Mouse (Mus musculus): Measurements from ENCODE around the gene Ugt2b34. TPM values are rescaled to one million over a fixed set of nuclear protein-coding genes. Genes with fewer than 3 reads are reported as not detected.

The Ugt2b34 gene
- polyA plus RNA-seq (2012; rRNA removed) = not detected in 2 replicates

GRCm38 (mm10) chr5:86906758-86907157 is at the start of gene Ugt2b34:
TSS of gene Ugt2b34 (minus strand) at chr5:86906937.

GRCm38 (mm10) chr5:86926426-86926825 is 19.7 kb upstream of the Ugt2b34 start, which contains the start of gene Ugt2b1:
TSS of gene Ugt2b1 (minus strand) at chr5:86926530.

Other genes with a start within 250 kb of the Ugt2b34 start
- gene Tmprss11b, start 230.6 kb downstream of the Ugt2b34 start, polyA plus RNA-seq (2012; rRNA removed) = 0.01 TPM in 1 of 2 replicates, not detected in the other
- 0.04 TPM in 1 of 2 replicates, not detected in the other for gene Tmprss11e, start 161.1 kb downstream of the Ugt2b34 start, polyA plus RNA-seq (2012; rRNA removed)
- 59.8 and 60.0 TPM in 2 replicates for gene Ythdc1, start 102.7 kb downstream of the Ugt2b34 start, polyA plus RNA-seq (2012; rRNA removed)
- not detected in 2 replicates for gene Ugt2b1, start 19.6 kb upstream of the Ugt2b34 start, polyA plus RNA-seq (2012; rRNA removed)
- not detected in 2 replicates for gene Ugt2b35, start 93.9 kb upstream of the Ugt2b34 start, polyA plus RNA-seq (2012; rRNA removed)
- not detected in 2 replicates for gene Ugt2b36, start 185.6 kb upstream of the Ugt2b34 start, polyA plus RNA-seq (2012; rRNA removed)
- not detected in 2 replicates for gene Ugt2b5, start 233.4 kb upstream of the Ugt2b34 start, polyA plus RNA-seq (2012; rRNA removed)

Measured in central nervous system, embryonic 18 days (tissue).